Mouse (Mus musculus): ENCODE results near the gene Sirt6. TPM values are rescaled to one million over a fixed set of nuclear protein-coding genes. Genes with fewer than 3 reads are reported as not detected.

Sirt6 gene
- polyA plus RNA-seq, 1 experiment from 2014 or later = 10.9 TPM

Other genes starting within 250 kb of the Sirt6 start
- 89.5 and 94.1 TPM in 2 replicates for gene Fzr1, start 249.3 kb downstream of the Sirt6 start, polyA plus RNA-seq (2015; fragmentation: Nextera tagmentation; extraction: Ambion mirVana)
- gene Dohh, start 243.4 kb downstream of the Sirt6 start, polyA plus RNA-seq (2015; fragmentation: Nextera tagmentation; extraction: Ambion mirVana) = 61.1 and 68.7 TPM in 2 replicates
- gene Gm48551, start 243.3 kb downstream of the Sirt6 start, polyA plus RNA-seq (2015; fragmentation: Nextera tagmentation; extraction: Ambion mirVana) = 0.86 and 0.89 TPM in 2 replicates
- gene Gm48552, start 238.8 kb downstream of the Sirt6 start, polyA plus RNA-seq (2015; fragmentation: Nextera tagmentation; extraction: Ambion mirVana) = 0.93 TPM in 1 of 2 replicates, not detected in the other
- 1.8 TPM in 2 replicates for gene Smim24, start 234.7 kb downstream of the Sirt6 start, polyA plus RNA-seq (2015; fragmentation: Nextera tagmentation; extraction: Ambion mirVana)
- gene Nfic, start 172.2 kb downstream of the Sirt6 start, polyA plus RNA-seq (2015; fragmentation: Nextera tagmentation; extraction: Ambion mirVana) = 9.8 and 9.9 TPM in 2 replicates
- 0.13 and 0.15 TPM in 2 replicates for gene Celf5, start 145.1 kb downstream of the Sirt6 start, polyA plus RNA-seq (2015; fragmentation: Nextera tagmentation; extraction: Ambion mirVana)
- gene Ncln, start 131.4 kb downstream of the Sirt6 start, polyA plus RNA-seq (2015; fragmentation: Nextera tagmentation; extraction: Ambion mirVana) = 41.5 TPM in 2 replicates
- gene S1pr4, start 127.7 kb downstream of the Sirt6 start, polyA plus RNA-seq (2015; fragmentation: Nextera tagmentation; extraction: Ambion mirVana) = 2.3 and 2.4 TPM in 2 replicates
- gene Gna15, start 103.6 kb downstream of the Sirt6 start, polyA plus RNA-seq (2015; fragmentation: Nextera tagmentation; extraction: Ambion mirVana) = 7.2 and 7.5 TPM in 2 replicates
- gene Gna11, start 82.6 kb downstream of the Sirt6 start, polyA plus RNA-seq (2015; fragmentation: Nextera tagmentation; extraction: Ambion mirVana) = 20.0 and 21.4 TPM in 2 replicates
- gene Aes, start 68.3 kb downstream of the Sirt6 start, polyA plus RNA-seq (2015; fragmentation: Nextera tagmentation; extraction: Ambion mirVana) = 201 and 215 TPM in 2 replicates
- 2.3 and 2.7 TPM in 2 replicates for gene Tle2, start 53.2 kb downstream of the Sirt6 start, polyA plus RNA-seq (2015; fragmentation: Nextera tagmentation; extraction: Ambion mirVana)
- 7.3 and 7.6 TPM in 2 replicates for gene Tle6, start 26.7 kb downstream of the Sirt6 start, polyA plus RNA-seq (2015; fragmentation: Nextera tagmentation; extraction: Ambion mirVana)
- 0.50 and 0.56 TPM in 2 replicates for gene BC025920, start 21.5 kb downstream of the Sirt6 start, polyA plus RNA-seq (2015; fragmentation: Nextera tagmentation; extraction: Ambion mirVana)
- gene Ankrd24, start 743 bp upstream of the Sirt6 start, polyA plus RNA-seq (2015; fragmentation: Nextera tagmentation; extraction: Ambion mirVana) = 1.9 and 2.2 TPM in 2 replicates
- 1.7 and 2.6 TPM in 2 replicates for gene Gm10778, start 21.3 kb upstream of the Sirt6 start, polyA plus RNA-seq (2015; fragmentation: Nextera tagmentation; extraction: Ambion mirVana)
- 4.8 and 5.7 TPM in 2 replicates for gene Zfp433, start 77.0 kb upstream of the Sirt6 start, polyA plus RNA-seq (2015; fragmentation: Nextera tagmentation; extraction: Ambion mirVana)
- 0.84 and 2.0 TPM in 2 replicates for gene Gm3055, start 143.4 kb upstream of the Sirt6 start, polyA plus RNA-seq (2015; fragmentation: Nextera tagmentation; extraction: Ambion mirVana)
- gene Gm4767, start 184.4 kb upstream of the Sirt6 start, polyA plus RNA-seq (2015; fragmentation: Nextera tagmentation; extraction: Ambion mirVana) = 1.1 and 1.4 TPM in 2 replicates
- gene Gm32687, start 236.1 kb upstream of the Sirt6 start, polyA plus RNA-seq (2015; fragmentation: Nextera tagmentation; extraction: Ambion mirVana) = 2.1 and 3.5 TPM in 2 replicates